Mouse (Mus musculus) MEL (cell line): ENCODE results near the gene Plxdc2. TPM values are rescaled to one million over a fixed set of nuclear protein-coding genes. Genes with fewer than 3 reads are reported as not detected.

Experiments
- DNase-seq: peaks from one replicate; pipeline ENCODE4 v3.0.0; 2011; ENCODE audit warnings: low read depth, low spot score
- H3K27ac ChIP-seq: 2 replicates; pipeline ENCODE4 v1.5.1; 2012; ENCODE audit warnings: low read depth, mild to moderate bottlenecking, control low read depth, low read length, moderate library complexity; ENCODE audit not compliant: control insufficient read depth
- H3K27me3 ChIP-seq, 2 experiments: fragments of 150-350 bp in 1 of 2; sonication (generic) in 1 of 2; 2 replicates each; pipeline ENCODE4 v1.6.1; 2012; ENCODE audit warnings: low read length in 2 of 2, mild to moderate bottlenecking in 2 of 2, improper control_type of control experiment in 1 of 2, moderate library complexity in 1 of 2; ENCODE audit not compliant: insufficient read depth in 2 of 2, control insufficient read depth in 1 of 2
- H3K36me3 ChIP-seq, 2 experiments: 2 replicates each; pipeline ENCODE4 v1.6.1; 2012 to 2014; ENCODE audit warnings: low read length in 2 of 2, improper control_type of control experiment in 1 of 2, inconsistent platforms in 1 of 2, mild to moderate bottlenecking in 1 of 2; ENCODE audit not compliant: insufficient read depth in 2 of 2, control insufficient read depth in 1 of 2
- H3K4me1 ChIP-seq, 2 experiments: fragments of 150-350 bp in 1 of 2; sonication (generic) in 1 of 2; 2 replicates each; pipeline ENCODE4 v1.6.1; 2012; ENCODE audit warnings: low read length in 2 of 2, improper control_type of control experiment in 1 of 2, mild to moderate bottlenecking in 1 of 2; ENCODE audit not compliant: insufficient read depth in 2 of 2, control insufficient read depth in 1 of 2
- H3K4me3 ChIP-seq, 2 experiments: fragments of 150-350 bp in 1 of 2; sonication (generic) in 1 of 2; 2 replicates each; pipeline ENCODE4 v1.5.1; 2012; ENCODE audit warnings: low read depth in 2 of 2, low read length in 2 of 2, mild to moderate bottlenecking in 2 of 2, moderate library complexity in 2 of 2, control low read depth in 1 of 2, improper control_type of control experiment in 1 of 2; ENCODE audit not compliant: control insufficient read depth in 1 of 2, insufficient read depth in 1 of 2
- H3K79me2 ChIP-seq: 2 replicates; pipeline ENCODE4 v1.6.1; 2012; ENCODE audit warnings: mild to moderate bottlenecking, low read length, moderate library complexity; ENCODE audit not compliant: control insufficient read depth, poor library complexity, insufficient read depth
- H3K9ac ChIP-seq: 2 replicates; pipeline ENCODE4 v1.6.1; 2012; ENCODE audit warnings: low read depth, mild to moderate bottlenecking, control low read depth, low read length, moderate library complexity; ENCODE audit not compliant: control insufficient read depth, poor library complexity, severe bottlenecking
- H3K9me3 ChIP-seq: fragments of 150-350 bp; sonication (generic); replicated peaks from 2 replicates; pipeline ENCODE4 v1.6.1; 2012; ENCODE audit warnings: mild to moderate bottlenecking, low read length, improper control_type of control experiment, moderate library complexity; ENCODE audit not compliant: insufficient read depth
- BHLHE40 ChIP-seq: IDR thresholded peaks from 2 replicates; pipeline ENCODE4 v1.6.1; 2012; ENCODE audit warnings: low read depth, mild to moderate bottlenecking, inconsistent platforms, low read length, improper control_type of control experiment, borderline replicate concordance
- CHD2 ChIP-seq: IDR thresholded peaks from 2 replicates; pipeline ENCODE4 v1.6.1; 2011; ENCODE audit warnings: low read length, improper control_type of control experiment
- CTCF ChIP-seq, 3 experiments: IDR thresholded peaks in 2 of 3; conservative IDR thresholded peaks in 1 of 3; 2 replicates each; pipeline ENCODE4 v1.5.1; 2011 to 2012; ENCODE audit warnings: low read length in 3 of 3, low read depth in 2 of 3, mild to moderate bottlenecking in 2 of 3, improper control_type of control experiment in 1 of 3, inconsistent platforms in 1 of 3, mixed read lengths in 1 of 3, moderate library complexity in 1 of 3; ENCODE audit not compliant: control insufficient read depth in 1 of 3, insufficient read depth in 1 of 3, poor library complexity in 1 of 3, severe bottlenecking in 1 of 3
- E2F4 ChIP-seq: IDR thresholded peaks from 2 replicates; pipeline ENCODE4 v1.6.1; 2011; ENCODE audit warnings: low read depth, low read length, improper control_type of control experiment, borderline replicate concordance
- EP300 ChIP-seq, 2 experiments: IDR thresholded peaks; 2 replicates each; pipeline ENCODE4 v1.6.1; 2011; ENCODE audit warnings: improper control_type of control experiment in 2 of 2, low read length in 2 of 2, low read depth in 1 of 2, mild to moderate bottlenecking in 1 of 2
- GATA1 ChIP-seq: IDR thresholded peaks from 2 replicates; pipeline ENCODE4 v1.6.1; 2011; ENCODE audit warnings: low read depth, low read length, improper control_type of control experiment
- HCFC1 ChIP-seq: IDR thresholded peaks from 2 replicates; pipeline ENCODE4 v1.6.1; 2012; ENCODE audit warnings: low read depth, mild to moderate bottlenecking, inconsistent platforms, low read length, improper control_type of control experiment, moderate library complexity
- JUND ChIP-seq: IDR thresholded peaks from 2 replicates; pipeline ENCODE4 v1.6.1; 2011; ENCODE audit warnings: low read depth, mild to moderate bottlenecking, improper control_type of control experiment, low read length
- KAT2A ChIP-seq: conservative IDR thresholded peaks from 2 replicates; pipeline ENCODE4 v1.6.1; 2012; ENCODE audit warnings: low read depth, low read length, improper control_type of control experiment, inconsistent platforms
- MAX ChIP-seq: IDR thresholded peaks from 2 replicates; pipeline ENCODE4 v1.6.1; 2011; ENCODE audit warnings: low read length, improper control_type of control experiment
- MXI1 ChIP-seq: IDR thresholded peaks from 2 replicates; pipeline ENCODE4 v1.6.1; 2011; ENCODE audit warnings: mild to moderate bottlenecking, low read depth, low read length, improper control_type of control experiment
- NELFE ChIP-seq: IDR thresholded peaks from 2 replicates; pipeline ENCODE4 v1.6.1; 2011; ENCODE audit warnings: low read depth, low read length, improper control_type of control experiment
- POLR2A ChIP-seq, 2 experiments: IDR thresholded peaks; 2 replicates each; pipeline ENCODE4 v1.6.1; 2011 to 2012; ENCODE audit warnings: low read length in 2 of 2, mild to moderate bottlenecking in 2 of 2, control low read depth in 1 of 2, improper control_type of control experiment in 1 of 2, low read depth in 1 of 2, moderate library complexity in 1 of 2; ENCODE audit not compliant: control insufficient read depth in 1 of 2, insufficient read depth in 1 of 2, poor library complexity in 1 of 2
- POLR2AphosphoS2 ChIP-seq: IDR thresholded peaks from 2 replicates; pipeline ENCODE4 v1.6.1; 2011; ENCODE audit warnings: low read length, improper control_type of control experiment
- RAD21 ChIP-seq: IDR thresholded peaks from 2 replicates; pipeline ENCODE4 v1.6.1; 2011; ENCODE audit warnings: mild to moderate bottlenecking, low read depth, low read length, improper control_type of control experiment
- RCOR1 ChIP-seq: IDR thresholded peaks from 2 replicates; pipeline ENCODE4 v1.6.1; 2012; ENCODE audit warnings: low read depth, mild to moderate bottlenecking, inconsistent platforms, low read length, improper control_type of control experiment
- TAL1 ChIP-seq: IDR thresholded peaks from 2 replicates; pipeline ENCODE4 v1.6.1; 2012; ENCODE audit warnings: mild to moderate bottlenecking, inconsistent platforms, low read length, moderate library complexity, mixed read lengths
- TBP ChIP-seq: IDR thresholded peaks from 2 replicates; pipeline ENCODE4 v1.8.0; 2011; ENCODE audit warnings: low read depth, low read length, improper control_type of control experiment
- USF1 ChIP-seq: IDR thresholded peaks from 2 replicates; pipeline ENCODE4 v1.6.1; 2014; ENCODE audit warnings: low read depth, mild to moderate bottlenecking, inconsistent platforms, low read length, improper control_type of control experiment, moderate library complexity
- ZC3H11A ChIP-seq: IDR thresholded peaks from 2 replicates; pipeline ENCODE4 v1.6.1; 2012; ENCODE audit warnings: low read depth, mild to moderate bottlenecking, inconsistent platforms, low read length, improper control_type of control experiment
- ZKSCAN1 ChIP-seq: IDR thresholded peaks from 2 replicates; pipeline ENCODE4 v1.6.1; 2012; ENCODE audit warnings: low read depth, mild to moderate bottlenecking, inconsistent platforms, low read length, improper control_type of control experiment, moderate library complexity
- ZNF384 ChIP-seq: IDR thresholded peaks from 2 replicates; pipeline ENCODE4 v1.6.1; 2012; ENCODE audit warnings: low read depth, mild to moderate bottlenecking, inconsistent platforms, low read length, improper control_type of control experiment
- polyA plus RNA-seq, 2 experiments: library from polyadenylated mRNA; stranded (reverse) in 1 of 2; unstranded in 1 of 2; fragments of >175 nt in 1 of 2; fragments of >200 nt in 1 of 2; gene quantifications; 2 replicates each; pipeline versions ENCODE4 v1.2.1 to v1.2.4; 2012; ENCODE audit warnings: low replicate concordance in 2 of 2, low read depth in 1 of 2; ENCODE audit not compliant: insufficient read length in 2 of 2, insufficient read depth in 1 of 2, missing spikeins in 1 of 2
- total RNA-seq: library from RNA; depleted of rRNA; stranded (reverse); fragments of 300-350 nt; gene quantifications from 2 replicates; pipeline ENCODE4 v1.2.3, GENCODE M21; 2012

Gene Plxdc2
- total and polyA plus RNA-seq, 3 experiments, result not detected

GRCm38 (mm10) chr2:16447936-16448335 is 91.8 kb downstream of the Plxdc2 start:
- Histone ChIP-seq H3K36me3 (no peaks in the 10 kb centered on the region), H3K79me2 (no peaks in the 10 kb centered on the region), H3K27ac (no peak overlapping the region), H3K4me1 (no peaks in the 10 kb centered on the region), H3K9ac (no peak overlapping the region), H3K4me3 (no peak overlapping the region), H3K27me3 (no peaks in the 10 kb centered on the region; a peak in 1 of 4 replicates)
- DNase-seq, result no peak
- TF ChIP-seq CHD2, result no peak
- TF ChIP-seq KAT2A, result no peak
- TF ChIP-seq ZC3H11A, result no peak
- no peak for TF ChIP-seq TBP
- no peak for TF ChIP-seq BHLHE40
- TF ChIP-seq RCOR1, result no peak
- TF ChIP-seq E2F4, result no peak
- no peak for TF ChIP-seq HCFC1
- TF ChIP-seq JUND, result no peak
- TF ChIP-seq, all 39 proteins: peak for 0
- no peaks in the 10 kb centered on the region for H3K9me3 ChIP-seq

- TF ChIP-seq MXI1, result no peak
- no peak for TF ChIP-seq BHLHE40
- no peak for TF ChIP-seq MAX
- TF ChIP-seq POLR2AphosphoS2, result no peak
- TF ChIP-seq RAD21, result no peak
- TF ChIP-seq CTCF (IDR thresholded peaks at IDR 0.05 in 2 of 3, conservative IDR thresholded peaks at IDR 0.05 in 1 of 3; ENCODE audit: control insufficient read depth in 1 of 3, insufficient read depth in 1 of 3, low read depth in 2 of 3, low read length in 3 of 3, poor library complexity in 1 of 3, severe bottlenecking in 1 of 3), result no peak
- no peak for TF ChIP-seq E2F4
- no peak for TF ChIP-seq TAL1
- TF ChIP-seq GATA1, result no peak
- TF ChIP-seq USF1, result no peak
- TF ChIP-seq ZC3H11A, result no peak
- no peak for TF ChIP-seq ZNF384
- no peak for TF ChIP-seq EP300 (IDR thresholded peaks at IDR 0.05; ENCODE audit: low read depth in 1 of 2, low read length in 2 of 2)
- TF ChIP-seq NELFE, result no peak
- TF ChIP-seq ZKSCAN1, result no peak
- no peak for TF ChIP-seq POLR2A (IDR thresholded peaks at IDR 0.05; ENCODE audit: control insufficient read depth in 1 of 2, insufficient read depth in 1 of 2, low read depth in 1 of 2, low read length in 2 of 2, poor library complexity in 1 of 2)
- no peaks in the 10 kb centered on the region for H3K79me2 ChIP-seq
- H3K9me3 ChIP-seq, result no peaks in the 10 kb centered on the region
- DNase-seq, result no peak
- H3K4me1 ChIP-seq, result no peaks in the 10 kb centered on the region
- no peak overlapping the region for H3K27ac ChIP-seq
- no peaks in the 10 kb centered on the region; a peak in 1 of 4 replicates for H3K27me3 ChIP-seq
- no peak overlapping the region for H3K9ac ChIP-seq
- H3K36me3 ChIP-seq, result no peaks in the 10 kb centered on the region
- H3K4me3 ChIP-seq, result no peak overlapping the region
Measured at GRCm38 (mm10) chr2:16450838-16451665, 94.9 kb downstream of the Plxdc2 start.
